Mouse (Mus musculus): ENCODE results near the gene Hist1h4d. TPM values are rescaled to one million over a fixed set of nuclear protein-coding genes. Genes with fewer than 3 reads are reported as not detected.
"Not testable (repeated sequence)": the region's sequence is repeated elsewhere in the genome, so short reads cannot be mapped to it uniquely, and the experiment has no call there.

Hist1h4d gene
- total RNA-seq, 2 experiments from 2014 or later: 294 to 310 TPM

DNA sequence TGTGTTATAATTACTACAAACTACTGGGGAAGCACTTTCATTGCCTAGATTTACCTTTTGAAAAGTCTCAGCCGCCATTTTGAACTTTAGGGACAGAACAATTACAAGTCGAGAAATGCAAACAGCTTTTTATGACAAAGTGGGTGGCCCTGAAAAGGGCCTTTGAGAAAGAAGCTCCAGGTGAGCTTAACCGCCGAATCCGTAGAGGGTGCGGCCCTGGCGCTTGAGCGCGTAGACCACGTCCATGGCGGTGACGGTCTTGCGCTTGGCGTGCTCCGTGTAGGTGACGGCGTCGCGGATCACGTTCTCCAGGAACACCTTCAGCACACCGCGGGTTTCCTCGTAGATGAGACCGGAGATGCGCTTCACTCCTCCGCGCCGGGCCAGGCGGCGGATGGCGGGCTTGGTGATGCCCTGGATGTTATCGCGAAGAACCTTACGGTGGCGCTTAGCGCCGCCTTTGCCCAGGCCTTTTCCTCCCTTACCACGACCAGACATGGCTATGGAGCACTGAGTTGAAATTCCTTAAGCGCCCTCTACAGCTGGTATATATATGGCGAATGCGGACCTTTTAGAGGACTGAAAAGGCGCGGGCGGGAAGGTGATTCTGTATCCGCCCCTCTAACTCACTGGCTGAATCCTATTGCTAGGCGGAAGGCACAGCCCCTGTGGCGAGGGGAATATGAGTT lies 30.1 kb upstream of the Hist1h4d start, which contains the start of gene Hist1h4f:
Hist1h4f (minus strand) TSS at position 503 of the 689 bp plus-strand sequence.
- peak; percentile 91 for DNase-seq

GRCm38 (mm10) chr13:23551931-23552914 lies 29.2 kb upstream of the Hist1h4d start:
- no peak for DNase-seq

- DNase-seq: no peak
Observed at GRCm38 (mm10) chr13:23552962-23553361, 28.4 kb upstream of the Hist1h4d start, which contains the start of gene Hist1h1d. TSS of gene Hist1h1d (plus strand) at chr13:23553262.

DNA sequence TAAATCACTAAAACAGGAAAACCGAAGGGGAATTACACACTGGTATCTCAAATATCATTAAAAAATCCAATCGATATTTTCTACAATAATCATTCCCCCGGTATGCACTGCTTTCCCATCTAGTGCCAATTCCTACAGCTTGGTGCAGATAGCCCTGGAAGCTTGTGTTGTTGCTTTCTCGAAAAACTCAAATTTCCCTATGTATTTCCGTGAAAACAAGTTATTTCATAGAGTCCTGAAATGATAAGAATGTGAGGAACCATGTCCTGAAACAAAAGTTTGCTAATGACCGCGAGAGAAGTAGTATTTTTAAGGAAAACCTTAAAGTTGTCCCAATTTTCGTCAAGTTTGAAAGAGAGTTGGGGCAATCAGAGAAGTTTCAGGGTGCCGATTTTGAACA lies 27.0 kb upstream of the Hist1h4d start:
- DNase-seq: no peak

DNA sequence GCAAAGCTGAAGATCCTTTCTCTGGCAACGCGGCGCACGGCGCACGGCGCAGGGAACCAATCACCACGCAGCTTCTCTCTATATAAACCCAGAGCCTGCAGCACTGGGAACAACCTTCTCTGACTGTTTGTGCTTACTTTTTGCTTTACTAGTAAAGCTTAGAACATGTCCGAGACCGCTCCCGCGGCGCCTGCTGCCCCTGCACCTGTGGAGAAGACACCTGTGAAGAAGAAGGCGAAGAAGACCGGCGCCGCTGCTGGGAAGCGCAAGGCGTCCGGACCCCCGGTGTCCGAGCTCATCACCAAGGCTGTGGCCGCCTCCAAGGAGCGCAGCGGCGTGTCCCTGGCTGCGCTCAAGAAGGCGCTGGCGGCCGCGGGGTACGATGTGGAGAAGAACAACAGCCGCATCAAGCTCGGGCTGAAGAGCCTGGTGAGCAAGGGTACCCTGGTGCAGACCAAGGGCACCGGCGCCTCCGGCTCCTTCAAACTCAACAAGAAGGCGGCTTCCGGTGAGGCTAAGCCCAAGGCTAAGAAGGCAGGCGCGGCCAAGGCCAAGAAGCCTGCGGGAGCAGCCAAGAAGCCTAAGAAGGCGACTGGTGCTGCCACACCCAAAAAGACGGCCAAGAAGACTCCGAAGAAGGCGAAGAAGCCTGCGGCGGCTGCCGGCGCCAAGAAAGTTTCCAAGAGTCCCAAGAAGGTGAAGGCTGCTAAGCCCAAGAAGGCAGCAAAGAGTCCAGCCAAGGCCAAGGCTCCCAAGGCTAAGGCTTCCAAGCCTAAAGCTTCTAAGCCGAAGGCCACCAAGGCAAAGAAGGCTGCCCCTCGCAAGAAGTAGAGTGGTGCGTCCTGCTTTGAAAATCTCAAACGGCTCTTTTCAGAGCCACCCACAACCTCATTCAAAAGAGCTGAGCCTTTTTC lies 26.2 kb upstream of the Hist1h4d start:
- DNase-seq: peak; percentile 84

- DNase-seq: peak; percentile 75
Observed at GRCm38 (mm10) chr13:23555839-23556416, 25.5 kb upstream of the Hist1h4d start.

- no peak for DNase-seq
Observed at GRCm38 (mm10) chr13:23556906-23557305, 24.5 kb upstream of the Hist1h4d start.

GRCm38 (mm10) chr13:23560699-23561098 lies 20.7 kb upstream of the Hist1h4d start:
- not testable (repeated sequence) for DNase-seq

GRCm38 (mm10) chr13:23561531-23561882 lies 19.9 kb upstream of the Hist1h4d start:
- DNase-seq: not testable (repeated sequence)

DNA sequence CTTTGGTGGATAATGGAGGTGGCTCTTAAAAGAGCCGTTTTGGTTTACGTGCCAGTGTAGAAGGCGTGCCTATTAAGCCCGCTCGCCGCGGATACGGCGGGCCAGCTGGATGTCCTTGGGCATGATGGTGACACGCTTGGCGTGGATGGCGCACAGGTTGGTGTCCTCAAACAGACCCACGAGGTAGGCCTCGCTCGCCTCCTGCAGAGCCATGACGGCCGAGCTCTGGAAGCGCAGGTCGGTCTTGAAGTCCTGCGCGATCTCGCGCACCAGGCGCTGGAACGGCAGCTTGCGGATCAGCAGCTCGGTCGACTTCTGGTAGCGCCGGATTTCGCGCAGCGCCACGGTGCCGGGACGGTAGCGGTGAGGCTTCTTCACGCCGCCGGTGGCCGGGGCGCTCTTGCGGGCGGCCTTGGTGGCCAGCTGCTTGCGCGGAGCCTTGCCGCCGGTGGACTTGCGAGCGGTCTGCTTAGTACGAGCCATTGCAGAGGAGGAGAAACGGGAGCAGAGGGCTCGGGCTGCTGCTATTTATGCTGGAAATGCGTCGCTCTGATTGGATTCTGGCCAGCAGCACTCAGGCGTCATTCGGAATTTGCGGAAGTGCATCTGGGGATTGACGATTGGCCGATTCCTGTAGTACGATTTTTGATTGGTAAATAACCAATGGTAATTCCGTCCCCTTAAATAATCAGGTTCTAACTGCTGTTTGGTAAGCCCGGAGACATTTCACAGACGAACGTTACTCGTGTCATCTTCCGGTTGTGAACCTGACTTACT lies 19.3 kb upstream of the Hist1h4d start, which contains the start of gene Hist1h3e:
Hist1h3e (minus strand) TSS at position 487 of the 777 bp plus-strand sequence.
- peak; percentile 94 for DNase-seq

DNA sequence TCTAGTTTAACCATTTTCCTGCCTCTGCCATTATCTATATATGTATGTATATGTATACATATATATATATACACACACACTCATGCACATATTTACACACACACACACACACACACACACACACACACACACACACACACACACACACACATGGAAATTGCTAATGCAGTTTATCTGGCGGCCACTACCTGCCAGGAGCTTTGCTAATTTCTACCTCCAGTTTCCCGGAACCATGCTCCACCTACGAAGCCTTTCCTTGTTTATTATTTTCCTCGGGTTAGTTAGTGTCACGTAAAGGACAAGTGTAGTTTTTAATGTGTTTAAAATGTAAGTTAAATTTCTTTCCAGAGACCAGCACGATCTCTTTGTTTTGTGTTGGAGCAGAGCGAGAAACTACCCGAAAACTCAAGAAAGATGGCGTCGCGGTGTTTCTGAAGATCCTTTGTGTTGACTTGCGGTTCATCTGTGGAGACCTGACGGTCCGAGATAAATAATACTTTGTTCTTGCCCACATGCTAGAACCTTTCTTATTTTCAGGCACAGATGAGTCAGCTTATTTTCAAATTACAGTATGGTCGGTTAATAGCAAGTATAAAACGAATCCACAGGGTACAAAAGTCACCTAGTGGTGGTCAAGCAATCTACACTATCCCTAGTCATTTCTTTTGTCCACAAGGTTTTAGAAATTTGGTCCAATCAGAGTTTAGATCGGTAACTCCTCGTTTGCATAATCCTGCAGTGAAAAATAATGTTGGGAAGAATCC lies 18.5 kb upstream of the Hist1h4d start:
- DNase-seq: peak; percentile 42

GRCm38 (mm10) chr13:23564482-23564881 lies 16.9 kb upstream of the Hist1h4d start:
- no peak for DNase-seq

DNA sequence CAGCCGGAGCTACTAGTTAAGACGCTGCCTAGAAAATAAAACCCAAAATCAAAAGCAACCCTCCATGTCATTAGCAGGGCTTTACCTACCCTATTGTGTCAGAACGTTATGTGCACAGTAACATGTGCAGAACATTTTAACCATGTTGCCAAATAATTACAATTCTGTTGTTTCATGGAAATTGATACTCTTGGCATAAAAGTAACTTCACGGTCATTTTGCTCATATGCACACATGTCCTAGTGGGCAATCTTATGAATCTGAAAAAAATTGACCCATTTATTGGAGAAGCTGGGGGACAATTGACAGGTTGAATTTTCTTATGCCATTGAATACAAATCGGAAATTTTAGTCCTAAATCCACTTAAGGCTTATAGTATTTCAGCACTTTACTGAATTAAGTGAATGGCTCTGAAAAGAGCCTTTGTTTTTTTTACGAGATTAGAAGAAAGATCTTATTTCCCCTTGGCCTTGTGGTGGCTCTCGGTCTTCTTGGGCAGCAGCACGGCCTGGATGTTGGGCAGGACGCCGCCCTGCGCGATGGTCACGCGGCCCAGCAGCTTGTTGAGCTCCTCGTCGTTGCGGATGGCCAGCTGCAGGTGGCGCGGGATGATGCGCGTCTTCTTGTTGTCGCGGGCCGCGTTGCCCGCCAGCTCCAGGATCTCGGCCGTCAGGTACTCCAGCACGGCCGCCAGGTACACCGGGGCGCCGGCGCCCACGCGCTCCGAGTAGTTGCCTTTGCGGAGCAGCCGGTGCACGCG lies 11.0 kb upstream of the Hist1h4d start:
- DNase-seq: not testable (repeated sequence)

GRCm38 (mm10) chr13:23571022-23571503 lies 10.3 kb upstream of the Hist1h4d start, which contains the start of the genes Hist1h2ae and Hist1h2bg:
TSS of gene Hist1h2ae (minus strand) at chr13:23571220.
TSS of gene Hist1h2bg (plus strand) at chr13:23571396.
- DNase-seq: peak; percentile 69

DNA sequence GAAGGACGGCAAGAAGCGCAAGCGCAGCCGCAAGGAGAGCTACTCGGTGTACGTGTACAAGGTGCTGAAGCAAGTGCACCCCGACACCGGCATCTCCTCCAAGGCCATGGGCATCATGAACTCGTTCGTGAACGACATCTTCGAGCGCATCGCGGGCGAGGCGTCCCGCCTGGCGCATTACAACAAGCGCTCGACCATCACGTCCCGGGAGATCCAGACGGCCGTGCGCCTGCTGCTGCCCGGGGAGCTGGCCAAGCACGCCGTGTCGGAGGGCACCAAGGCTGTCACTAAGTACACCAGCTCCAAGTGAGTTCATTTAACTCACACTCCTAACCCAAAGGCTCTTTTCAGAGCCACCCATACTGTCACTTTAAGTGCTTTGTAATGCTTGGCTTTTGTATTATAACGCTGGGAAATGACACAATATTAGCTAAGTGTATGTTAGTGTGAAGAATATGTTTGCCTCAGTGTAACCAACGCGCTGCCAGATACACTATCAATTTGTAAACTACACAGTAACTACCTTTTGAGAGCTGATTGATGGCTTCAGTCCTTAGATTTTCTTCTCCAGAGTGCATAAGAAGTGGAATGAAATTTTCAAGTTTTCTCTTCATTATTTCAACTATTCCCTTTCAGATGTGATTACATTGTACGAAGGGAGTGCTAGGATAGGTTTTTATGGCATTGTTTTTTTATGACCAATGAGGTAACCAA lies 9.7 kb upstream of the Hist1h4d start:
- DNase-seq: not testable (repeated sequence)

GRCm38 (mm10) chr13:23572218-23573033 lies 9.0 kb upstream of the Hist1h4d start:
- DNase-seq: no peak
